ENCODE assay signal across 8 mouse cellular contexts in genomic region chr15:31673038-31673437, GRCm38 (mm10).
DNase-seq lines count a peak whose midpoint lies in the region; ATAC-seq and TF ChIP-seq lines count a peak whose summit lies in the region.

No protein-coding gene starts in this region.

- no peak overlapping the region for H3K9ac ChIP-seq in intestine, postnatal 0 days (ENCODE audit: low read depth, low read length)
- H3K9ac ChIP-seq in intestine, embryonic 15.5 days: no peak overlapping the region
- H3K9ac ChIP-seq in forebrain, postnatal 0 days: no peak overlapping the region

- H3K27me3 ChIP-seq in intestine, postnatal 0 days (replicated peaks; ENCODE audit: control insufficient read depth, insufficient read depth, low read length): no peaks in the 10 kb centered on the region
- no peaks in the 10 kb centered on the region for H3K27me3 ChIP-seq in intestine, embryonic 15.5 days (replicated peaks)
- H3K27me3 ChIP-seq in forebrain, postnatal 0 days (ENCODE audit: insufficient read depth, low read length): no peaks in the 10 kb centered on the region

- H3K4me3 ChIP-seq in intestine, postnatal 0 days (ENCODE audit: low read depth, low read length): no peak overlapping the region
- no peak overlapping the region for H3K4me3 ChIP-seq in intestine, embryonic 15.5 days (replicated peaks)
- H3K4me3 ChIP-seq in forebrain, postnatal 0 days (ENCODE audit: low read depth, low read length): no peak overlapping the region

- peak; percentile 70 for TF ChIP-seq CTCF in intestine, postnatal 0 days (IDR thresholded peaks at IDR 0.05; ENCODE audit: low read depth)
- TF ChIP-seq CTCF in forebrain, postnatal 0 days (IDR thresholded peaks at IDR 0.05; ENCODE audit: low read depth): peak; percentile 62

- peak; percentile 34 for DNase-seq in 416B (ENCODE audit: low read depth)
- DNase-seq in ZHBTc4 (ENCODE audit: low read depth, low spot score): peak; percentile 20
- peak; percentile 34 for DNase-seq in forebrain, postnatal 0 days
- DNase-seq in spleen, postnatal 4 days (ENCODE audit: low spot score in 2 of 2): no peak
- DNase-seq in adrenal gland, postnatal 10 days: no peak
- DNase-seq in urinary bladder, postnatal 10 days (ENCODE audit: low spot score): no peak

- no peak overlapping the region for H3K27ac ChIP-seq in intestine, postnatal 0 days (ENCODE audit: low read depth, low read length)
- H3K27ac ChIP-seq in intestine, embryonic 15.5 days: no peak overlapping the region
- no peak overlapping the region for H3K27ac ChIP-seq in forebrain, postnatal 0 days (ENCODE audit: low read depth, low read length)

- no peaks in the 10 kb centered on the region for H3K4me1 ChIP-seq in intestine, postnatal 0 days (replicated peaks; ENCODE audit: control insufficient read depth, insufficient read depth, low read length)
- H3K4me1 ChIP-seq in intestine, embryonic 15.5 days (replicated peaks): 0 out of 2 replicates have a peak, but pooled peaks cover 5% of the 10 kb centered on the region
- no peaks in the 10 kb centered on the region for H3K4me1 ChIP-seq in forebrain, postnatal 0 days (ENCODE audit: insufficient read depth)

- no peak for ATAC-seq in intestine, postnatal 0 days
- ATAC-seq in intestine, embryonic 15.5 days: no peak
- no peak for ATAC-seq in forebrain, postnatal 0 days

- no peaks in the 10 kb centered on the region for H3K9me3 ChIP-seq in intestine, postnatal 0 days (ENCODE audit: control insufficient read depth)
- H3K9me3 ChIP-seq in intestine, embryonic 15.5 days: no peaks in the 10 kb centered on the region
- no peaks in the 10 kb centered on the region for H3K9me3 ChIP-seq in forebrain, postnatal 0 days (ENCODE audit: low read length)

- WGBS in intestine, postnatal 0 days: 45% methylated on average over 5 of the region's 5 CpGs
- WGBS in intestine, embryonic 15.5 days: 47% methylated on average over 5 of the region's 5 CpGs
- WGBS in forebrain, postnatal 0 days: 52% methylated on average over 5 of the region's 5 CpGs

- no peak overlapping the region for H3K4me2 ChIP-seq in intestine, postnatal 0 days (replicated peaks; ENCODE audit: low read depth)
- no peak overlapping the region for H3K4me2 ChIP-seq in intestine, embryonic 15.5 days (replicated peaks)
- no peak overlapping the region for H3K4me2 ChIP-seq in forebrain, postnatal 0 days (ENCODE audit: low read depth)

- no peaks in the 10 kb centered on the region for H3K36me3 ChIP-seq in intestine, postnatal 0 days (ENCODE audit: control insufficient read depth, insufficient read depth)
- H3K36me3 ChIP-seq in intestine, embryonic 15.5 days: no peaks in the 10 kb centered on the region
- H3K36me3 ChIP-seq in forebrain, postnatal 0 days (ENCODE audit: insufficient read depth): no peaks in the 10 kb centered on the region

Comparison
In these comparisons a context has a peak if more than half of its experiments do, and no peak if none do; other contexts are left out.
1. DNase-seq: peak in 416B (single experiment), ZHBTc4 (single experiment) and forebrain, postnatal 0 days (single experiment); none in spleen, postnatal 4 days (0 of 2), adrenal gland, postnatal 10 days (single experiment) and urinary bladder, postnatal 10 days (single experiment).